Mouse (Mus musculus) yolk sac, embryonic 10.5 days (tissue): ENCODE results near the gene Caap1.

ENCODE experiments used
- DNase-seq: peaks from one replicate; pipeline ENCODE4 v3.0.0-alpha.2; 2017; ENCODE audit warnings: low spot score

Caap1 gene

GRCm38 (mm10) chr4:94515366-94515765 is 41.2 kb downstream of the Caap1 start:
- no peak for DNase-seq

GRCm38 (mm10) chr4:94476749-94477399 is 79.7 kb downstream of the Caap1 start:
- DNase-seq: no peak

- no peak for DNase-seq
Observed at GRCm38 (mm10) chr4:94473286-94473685, 83.3 kb downstream of the Caap1 start.

GRCm38 (mm10) chr4:94459424-94459823 is 97.2 kb downstream of the Caap1 start:
- no peak for DNase-seq

- no peak for DNase-seq
Observed at GRCm38 (mm10) chr4:94454857-94455256, 101.7 kb downstream of the Caap1 start.
